Mouse (Mus musculus) retina, adult 2 months (tissue): ENCODE data around the gene Gpi1.
"Not testable (repeated sequence)": the region's sequence is repeated elsewhere in the genome, so short reads cannot be mapped to it uniquely, and the experiment has no call there.

Source experiments
- DNase-seq: peaks from one replicate; pipeline ENCODE4 v3.0.0-alpha.2; 2012; ENCODE audit warnings: low read depth, low spot score

The Gpi1 gene

GRCm38 (mm10) chr7:34229691-34230111 is 435 bp downstream of the Gpi1 start:
- DNase-seq, result no peak

GRCm38 (mm10) chr7:34229153-34229552 is 983 bp downstream of the Gpi1 start:
- DNase-seq, result no peak

- DNase-seq, result no peak
Measured at GRCm38 (mm10) chr7:34228641-34229040, 1.5 kb downstream of the Gpi1 start.

- no peak for DNase-seq
Measured at GRCm38 (mm10) chr7:34226846-34227245, 3.3 kb downstream of the Gpi1 start.

- DNase-seq, result no peak
Measured at GRCm38 (mm10) chr7:34226086-34226485, 4.0 kb downstream of the Gpi1 start.

- no peak for DNase-seq
Measured at GRCm38 (mm10) chr7:34224308-34224707, 5.8 kb downstream of the Gpi1 start.

GRCm38 (mm10) chr7:34222340-34222739 is 7.8 kb downstream of the Gpi1 start:
- DNase-seq, result no peak

- DNase-seq, result no peak
Measured at GRCm38 (mm10) chr7:34221594-34222250, 8.4 kb downstream of the Gpi1 start.

GRCm38 (mm10) chr7:34218496-34218895 is 11.6 kb downstream of the Gpi1 start:
- no peak for DNase-seq

GRCm38 (mm10) chr7:34216474-34216873 is 13.7 kb downstream of the Gpi1 start:
- DNase-seq, result no peak

GRCm38 (mm10) chr7:34215481-34215880 is 14.7 kb downstream of the Gpi1 start:
- no peak for DNase-seq

GRCm38 (mm10) chr7:34214644-34215043 is 15.5 kb downstream of the Gpi1 start:
- no peak for DNase-seq

GRCm38 (mm10) chr7:34213281-34213680 is 16.9 kb downstream of the Gpi1 start:
- no peak for DNase-seq

GRCm38 (mm10) chr7:34208027-34208745 is 21.9 kb downstream of the Gpi1 start:
- no peak for DNase-seq

- DNase-seq, result no peak
Measured at GRCm38 (mm10) chr7:34206331-34206730, 23.8 kb downstream of the Gpi1 start.

GRCm38 (mm10) chr7:34202147-34202546 is 28.0 kb downstream of the Gpi1 start:
- DNase-seq, result not testable (repeated sequence)

- DNase-seq, result no peak
Measured at GRCm38 (mm10) chr7:34200829-34201228, 29.3 kb downstream of the Gpi1 start.

GRCm38 (mm10) chr7:34198346-34198745 is 31.8 kb downstream of the Gpi1 start:
- peak; percentile 13 for DNase-seq

GRCm38 (mm10) chr7:34196132-34197128 is 33.7 kb downstream of the Gpi1 start, which contains the start of gene Pdcd2l:
Gene Pdcd2l (minus strand): TSS chr7:34196661.
- DNase-seq, result peak; percentile 78

GRCm38 (mm10) chr7:34195632-34196031 is 34.5 kb downstream of the Gpi1 start:
- no peak for DNase-seq

GRCm38 (mm10) chr7:34192825-34193224 is 37.3 kb downstream of the Gpi1 start:
- no peak for DNase-seq
